Mouse (Mus musculus) thymus, postnatal 14 days (tissue): ENCODE data around the gene Nr1d1.

Source experiments
- DNase-seq: peaks from one replicate; pipeline ENCODE4 v3.0.0; 2021

Nr1d1 gene

GRCm38 (mm10) chr11:98735111-98735510, 40.0 kb downstream of the Nr1d1 start:
- no peak for DNase-seq

- no peak for DNase-seq
Observed at GRCm38 (mm10) chr11:98734020-98734419, 41.1 kb downstream of the Nr1d1 start.

GRCm38 (mm10) chr11:98731134-98731533, 44.0 kb downstream of the Nr1d1 start:
- no peak for DNase-seq

GRCm38 (mm10) chr11:98730727-98731126, 44.4 kb downstream of the Nr1d1 start:
- no peak for DNase-seq

- DNase-seq = peak; percentile 85
Observed at GRCm38 (mm10) chr11:98729119-98729588, 46.0 kb downstream of the Nr1d1 start, which contains the start of gene Med24. TSS of gene Med24 (minus strand) at chr11:98729435.

GRCm38 (mm10) chr11:98725926-98726506, 49.1 kb downstream of the Nr1d1 start:
- no peak for DNase-seq

GRCm38 (mm10) chr11:98723098-98723497, 52.0 kb downstream of the Nr1d1 start:
- DNase-seq = no peak

GRCm38 (mm10) chr11:98721458-98722226, 53.5 kb downstream of the Nr1d1 start:
- DNase-seq = no peak

GRCm38 (mm10) chr11:98720756-98721155, 54.4 kb downstream of the Nr1d1 start:
- DNase-seq = no peak
